Comparison of ENCODE assay signal across 12 mouse cellular contexts in genomic region chrX:166977029-166977428, GRCm38 (mm10).
"Had no signal": no experiment of that assay in that cellular context is flagged by ENCODE, and none has a peak within 500 bp of the region (broad histone marks: within the 10 kb centered on the region; RNA-seq: fewer than 3 reads in every experiment).

No protein-coding gene starts in this region.

- H3K9me3 ChIP-seq: limb, embryonic 13.5 days; midbrain, embryonic 10.5 days; neural tube, embryonic 12.5 days had no signal

- H3K36me3 ChIP-seq: limb, embryonic 13.5 days; midbrain, embryonic 10.5 days; neural tube, embryonic 12.5 days had no signal

- H3K4me2 ChIP-seq: limb, embryonic 13.5 days; neural tube, embryonic 12.5 days had no signal

- H3K4me3 ChIP-seq: limb, embryonic 13.5 days; midbrain, embryonic 10.5 days; myocyte; neural tube, embryonic 12.5 days had no signal

- H3K27me3 ChIP-seq: neural tube, embryonic 12.5 days had no signal

- H3K9ac ChIP-seq: limb, embryonic 13.5 days; liver, embryonic 14.5 days; neural tube, embryonic 12.5 days had no signal

- DNase-seq: kidney, adult 11 months; kidney, adult 9 months; kidney, postnatal 36 days; left cerebral cortex, postnatal 4 days; lung, adult 2 months; midbrain, embryonic 14.5 days had no signal

- H3K27ac ChIP-seq: kidney, postnatal 0 days; limb, embryonic 13.5 days; liver, embryonic 14.5 days; midbrain, embryonic 10.5 days; neural tube, embryonic 12.5 days had no signal

- H3K4me1 ChIP-seq: limb, embryonic 13.5 days; midbrain, embryonic 10.5 days; neural tube, embryonic 12.5 days had no signal
